ENCODE assay signal across 8 mouse cellular contexts in the genomic region with DNA sequence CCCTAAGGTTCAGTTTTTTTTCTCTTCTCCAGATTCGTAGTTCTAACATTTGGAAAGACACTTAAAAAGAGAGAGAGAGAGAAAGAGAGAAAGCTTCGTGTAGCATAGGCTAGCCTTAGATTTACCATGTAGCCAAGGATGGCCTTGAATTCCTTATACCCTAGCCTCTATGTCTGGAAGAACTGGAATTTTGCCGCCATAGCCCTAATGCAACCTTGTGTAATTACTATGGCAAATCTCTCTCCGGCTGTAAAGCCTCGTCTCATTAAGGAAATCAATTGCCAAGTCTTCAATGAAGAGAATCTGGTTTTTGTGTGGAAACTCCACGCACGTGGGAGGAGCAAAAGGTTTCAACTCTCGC. TPM values are rescaled to one million over a fixed set of nuclear protein-coding genes. Genes with fewer than 3 reads are reported as not detected.
DNase-seq lines count a peak whose midpoint lies in the region; ATAC-seq lines count a peak whose summit lies in the region.

No protein-coding gene starts in this region.

- H3K27me3 ChIP-seq in erythroblast, embryonic 14.5 days (ENCODE audit: control insufficient read depth) = peaks cover 49% of the 10 kb centered on the region
- H3K27me3 ChIP-seq in megakaryocyte, embryonic 14.5 days (replicated peaks) = peaks cover 54% of the 10 kb centered on the region
- peaks cover 41% of the 10 kb centered on the region for H3K27me3 ChIP-seq in limb, embryonic 12.5 days
- H3K27me3 ChIP-seq in stomach, embryonic 14.5 days (ENCODE audit: control insufficient read depth, insufficient read depth, low read length) = no peaks in the 10 kb centered on the region; the same call in 1 of the 2 replicates

- peaks cover 15% of the 10 kb centered on the region for H3K4me1 ChIP-seq in erythroblast, embryonic 14.5 days (ENCODE audit: control insufficient read depth)
- peaks cover 13% of the 10 kb centered on the region for H3K4me1 ChIP-seq in megakaryocyte, embryonic 14.5 days
- H3K4me1 ChIP-seq in limb, embryonic 12.5 days (replicated peaks) = 0 out of 2 replicates have a peak, but pooled peaks cover 3% of the 10 kb centered on the region
- H3K4me1 ChIP-seq in stomach, embryonic 14.5 days (ENCODE audit: control insufficient read depth, insufficient read depth, low read length) = 0 out of 2 replicates have a peak, but pooled peaks cover 3% of the 10 kb centered on the region

- H3K9ac ChIP-seq in limb, embryonic 12.5 days (replicated peaks) = no peak overlapping the region
- H3K9ac ChIP-seq in stomach, embryonic 14.5 days (replicated peaks; ENCODE audit: low read depth, low read length) = no peak overlapping the region

- 22% methylated on average over 8 of the region's 8 CpGs for whole genome bisulfite sequencing in limb, embryonic 12.5 days
- WGBS in stomach, embryonic 14.5 days = 22% methylated on average over 8 of the region's 8 CpGs

- DNase-seq in spleen, postnatal 4 days (ENCODE audit: low spot score in 2 of 2) = no peak

- peak overlapping the region; percentile 63 for H3K4me3 ChIP-seq in erythroblast, embryonic 14.5 days (replicated peaks)
- peak overlapping the region; percentile 92 for H3K4me3 ChIP-seq in megakaryocyte, embryonic 14.5 days (replicated peaks)
- H3K4me3 ChIP-seq in limb, embryonic 12.5 days (replicated peaks) = peak overlapping the region; percentile 66
- peak overlapping the region; percentile 70 for H3K4me3 ChIP-seq in stomach, embryonic 14.5 days (ENCODE audit: low read depth, low read length)

- no peak; the same call in 1 of the 2 replicates for ATAC-seq in erythroblast, adult 5-6 weeks (replicated peaks; ENCODE audit: low FRiP score, poor library complexity, severe bottlenecking)
- ATAC-seq in megakaryocyte, adult 5-6 weeks (ENCODE audit: poor library complexity, severe bottlenecking) = no peak
- ATAC-seq in limb, embryonic 12.5 days (ENCODE audit: insufficient number of reproducible peaks, insufficient read depth, low FRiP score, low TSS enrichment, low read depth) = no peak
- ATAC-seq in stomach, embryonic 14.5 days (ENCODE audit: insufficient number of reproducible peaks, insufficient read depth, low FRiP score, low read depth) = no peak
- ATAC-seq in CD4-positive, CD25-positive, alpha-beta regulatory T cell, adult 4 months = no peak

- H3K4me2 ChIP-seq in limb, embryonic 12.5 days = peak overlapping the region; percentile 93
- peak overlapping the region; percentile 86 for H3K4me2 ChIP-seq in stomach, embryonic 14.5 days (replicated peaks; ENCODE audit: low read depth, low read length)

- H3K27ac ChIP-seq in limb, embryonic 12.5 days = no peak overlapping the region
- no peak overlapping the region for H3K27ac ChIP-seq in stomach, embryonic 14.5 days (ENCODE audit: low read length)

- peaks cover 5% of the 10 kb centered on the region; the same call in 1 of the 2 replicates for H3K9me3 ChIP-seq in erythroblast, embryonic 14.5 days (ENCODE audit: control insufficient read depth, low read length)
- H3K9me3 ChIP-seq in megakaryocyte, embryonic 14.5 days = no peaks in the 10 kb centered on the region
- no peaks in the 10 kb centered on the region for H3K9me3 ChIP-seq in limb, embryonic 12.5 days
- H3K9me3 ChIP-seq in stomach, embryonic 14.5 days (ENCODE audit: control insufficient read depth, low read depth, low read length) = no peaks in the 10 kb centered on the region

- no peaks in the 10 kb centered on the region for H3K36me3 ChIP-seq in erythroblast, embryonic 14.5 days (ENCODE audit: control insufficient read depth)
- no peaks in the 10 kb centered on the region for H3K36me3 ChIP-seq in megakaryocyte, embryonic 14.5 days (replicated peaks; ENCODE audit: low read length)
- no peaks in the 10 kb centered on the region for H3K36me3 ChIP-seq in limb, embryonic 12.5 days
- H3K36me3 ChIP-seq in stomach, embryonic 14.5 days (ENCODE audit: control insufficient read depth, insufficient read depth, low read length) = no peaks in the 10 kb centered on the region

RNA-seq across cellular contexts. Expression of a gene that starts 0.4 kb away (rescaled TPM):
- polyA plus RNA-seq in erythroblast, embryonic 14.5 days (2012) = 0.01 TPM in 1 of 2 replicates, not detected in the other
- not detected in 2 replicates for total RNA-seq in erythroblast, adult 5-6 weeks (2015; ENCODE audit: low replicate concordance)
- total RNA-seq in erythroblast, adult 5-6 weeks (2017; ENCODE audit: low replicate concordance) = not detected in 2 replicates
- polyA plus RNA-seq in megakaryocyte, embryonic 14.5 days (2012; ENCODE audit: insufficient read depth, low replicate concordance) = 0.14 and 0.54 TPM in 2 replicates
- total RNA-seq in megakaryocyte, adult 5-6 weeks (2015) = 0.16 TPM in 2 replicates
- total RNA-seq in megakaryocyte, adult 5-6 weeks (2017) = 0.24 and 0.48 TPM in 2 replicates
- 3.5 and 4.0 TPM in 2 replicates for polyA plus RNA-seq in limb, embryonic 12.5 days (2016; fragmentation: Nextera tagmentation; extraction: Ambion mirVana)
- 14.7 and 16.0 TPM in 2 replicates for polyA plus RNA-seq in stomach, embryonic 14.5 days (2014; fragmentation: Nextera tagmentation; extraction: Ambion mirVana)
- polyA plus RNA-seq in CD4-positive, CD25-positive, alpha-beta regulatory T cell, adult 4 months (2017; shearing (Covaris generic)) = under 1 TPM; 0.05 to 0.29 TPM

RNA-seq across cellular contexts. Expression of a gene that starts 12.4 kb away (rescaled TPM):
- 73.7 and 83.3 TPM in 2 replicates for polyA plus RNA-seq in erythroblast, embryonic 14.5 days (2012)
- total RNA-seq in erythroblast, adult 5-6 weeks (2015; ENCODE audit: low replicate concordance) = 177 and 182 TPM in 2 replicates
- total RNA-seq in erythroblast, adult 5-6 weeks (2017; ENCODE audit: low replicate concordance) = 191 and 193 TPM in 2 replicates
- 79.7 and 92.7 TPM in 2 replicates for polyA plus RNA-seq in megakaryocyte, embryonic 14.5 days (2012; ENCODE audit: insufficient read depth, low replicate concordance)
- total RNA-seq in megakaryocyte, adult 5-6 weeks (2015) = 14.2 and 15.4 TPM in 2 replicates
- total RNA-seq in megakaryocyte, adult 5-6 weeks (2017) = 31.7 and 33.6 TPM in 2 replicates
- polyA plus RNA-seq in limb, embryonic 12.5 days (2016; fragmentation: Nextera tagmentation; extraction: Ambion mirVana) = 12.1 and 13.4 TPM in 2 replicates
- polyA plus RNA-seq in stomach, embryonic 14.5 days (2014; fragmentation: Nextera tagmentation; extraction: Ambion mirVana) = 10.0 and 10.6 TPM in 2 replicates
- 1 to 10 TPM; 1.5 to 2.3 TPM for polyA plus RNA-seq in CD4-positive, CD25-positive, alpha-beta regulatory T cell, adult 4 months (2017; shearing (Covaris generic))

RNA-seq across cellular contexts. Expression of a gene that starts 26.9 kb away (rescaled TPM):
- 15.4 and 16.6 TPM in 2 replicates for polyA plus RNA-seq in erythroblast, embryonic 14.5 days (2012)
- total RNA-seq in erythroblast, adult 5-6 weeks (2015; ENCODE audit: low replicate concordance) = 38.6 and 40.1 TPM in 2 replicates
- 53.4 and 59.0 TPM in 2 replicates for total RNA-seq in erythroblast, adult 5-6 weeks (2017; ENCODE audit: low replicate concordance)
- 76.4 and 102 TPM in 2 replicates for polyA plus RNA-seq in megakaryocyte, embryonic 14.5 days (2012; ENCODE audit: insufficient read depth, low replicate concordance)
- 70.8 and 77.7 TPM in 2 replicates for total RNA-seq in megakaryocyte, adult 5-6 weeks (2015)
- total RNA-seq in megakaryocyte, adult 5-6 weeks (2017) = 62.3 and 79.3 TPM in 2 replicates
- polyA plus RNA-seq in limb, embryonic 12.5 days (2016; fragmentation: Nextera tagmentation; extraction: Ambion mirVana) = 344 and 353 TPM in 2 replicates
- 300 and 302 TPM in 2 replicates for polyA plus RNA-seq in stomach, embryonic 14.5 days (2014; fragmentation: Nextera tagmentation; extraction: Ambion mirVana)
- polyA plus RNA-seq in CD4-positive, CD25-positive, alpha-beta regulatory T cell, adult 4 months (2017; shearing (Covaris generic)) = 100 to 1,000 TPM; 137 to 170 TPM

RNA-seq across cellular contexts. Expression of a gene that starts 32.8 kb away (rescaled TPM):
- polyA plus RNA-seq in erythroblast, embryonic 14.5 days (2012) = 2.1 and 2.2 TPM in 2 replicates
- total RNA-seq in erythroblast, adult 5-6 weeks (2015; ENCODE audit: low replicate concordance) = 4.8 and 24.2 TPM in 2 replicates
- 8.8 and 10.2 TPM in 2 replicates for total RNA-seq in erythroblast, adult 5-6 weeks (2017; ENCODE audit: low replicate concordance)
- polyA plus RNA-seq in megakaryocyte, embryonic 14.5 days (2012; ENCODE audit: insufficient read depth, low replicate concordance) = 2.7 and 7.6 TPM in 2 replicates
- total RNA-seq in megakaryocyte, adult 5-6 weeks (2015) = 7.9 and 9.7 TPM in 2 replicates
- total RNA-seq in megakaryocyte, adult 5-6 weeks (2017) = 5.6 and 11.1 TPM in 2 replicates
- 27.0 and 30.3 TPM in 2 replicates for polyA plus RNA-seq in limb, embryonic 12.5 days (2016; fragmentation: Nextera tagmentation; extraction: Ambion mirVana)
- polyA plus RNA-seq in stomach, embryonic 14.5 days (2014; fragmentation: Nextera tagmentation; extraction: Ambion mirVana) = 21.3 and 23.3 TPM in 2 replicates
- polyA plus RNA-seq in CD4-positive, CD25-positive, alpha-beta regulatory T cell, adult 4 months (2017; shearing (Covaris generic)) = 10 to 100 TPM; 12.1 to 34.1 TPM

RNA-seq across cellular contexts. Expression of a gene that starts 48.1 kb away (rescaled TPM):
- 0.62 and 0.83 TPM in 2 replicates for polyA plus RNA-seq in erythroblast, embryonic 14.5 days (2012)
- 1.7 and 8.6 TPM in 2 replicates for total RNA-seq in erythroblast, adult 5-6 weeks (2015; ENCODE audit: low replicate concordance)
- 11.8 and 17.6 TPM in 2 replicates for total RNA-seq in erythroblast, adult 5-6 weeks (2017; ENCODE audit: low replicate concordance)
- 4.9 and 7.4 TPM in 2 replicates for polyA plus RNA-seq in megakaryocyte, embryonic 14.5 days (2012; ENCODE audit: insufficient read depth, low replicate concordance)
- total RNA-seq in megakaryocyte, adult 5-6 weeks (2015) = 11.3 and 12.5 TPM in 2 replicates
- 13.0 and 14.3 TPM in 2 replicates for total RNA-seq in megakaryocyte, adult 5-6 weeks (2017)
- polyA plus RNA-seq in limb, embryonic 12.5 days (2016; fragmentation: Nextera tagmentation; extraction: Ambion mirVana) = 18.4 and 20.6 TPM in 2 replicates
- 15.6 and 16.6 TPM in 2 replicates for polyA plus RNA-seq in stomach, embryonic 14.5 days (2014; fragmentation: Nextera tagmentation; extraction: Ambion mirVana)
- polyA plus RNA-seq in CD4-positive, CD25-positive, alpha-beta regulatory T cell, adult 4 months (2017; shearing (Covaris generic)) = 10 to 100 TPM; 23.3 to 38.7 TPM
